ENCODE assay signal across 15 mouse cellular contexts in genomic region chr15:93588401-93588800, GRCm38 (mm10). TPM values are rescaled to one million over a fixed set of nuclear protein-coding genes. Genes with fewer than 3 reads are reported as not detected.
A peak's percentile ranks its signal among the peaks of the same experiment; 100 is the strongest.
DNase-seq lines count a peak whose midpoint lies in the region; ATAC-seq lines count a peak whose summit lies in the region.
"Had no signal": no experiment of that assay in that cellular context is flagged by ENCODE, and none has a peak within 500 bp of the region (broad histone marks: within the 10 kb centered on the region; RNA-seq: fewer than 3 reads in every experiment).

No protein-coding gene starts in this region.

- ATAC-seq in embryonic facial prominence, embryonic 13.5 days (ENCODE audit: insufficient number of reproducible peaks, insufficient read depth, low FRiP score, low TSS enrichment, low read depth) = no peak
- no peak for ATAC-seq in stomach, embryonic 14.5 days (ENCODE audit: insufficient number of reproducible peaks, insufficient read depth, low FRiP score, low read depth)
- ATAC-seq: activated CD4-positive, CD25-positive, alpha-beta regulatory T cell, adult 4 months; hindbrain, postnatal 0 days; midbrain, embryonic 16.5 days had no signal

- H3K9me3 ChIP-seq in embryonic facial prominence, embryonic 13.5 days = no peaks in the 10 kb centered on the region
- no peaks in the 10 kb centered on the region for H3K9me3 ChIP-seq in stomach, embryonic 14.5 days (ENCODE audit: control insufficient read depth, low read depth, low read length)

- peak overlapping the region; percentile 14; the same call in 1 of the 2 replicates for H3K4me2 ChIP-seq in embryonic facial prominence, embryonic 13.5 days
- H3K4me2 ChIP-seq in stomach, embryonic 14.5 days (replicated peaks; ENCODE audit: low read depth, low read length) = no peak overlapping the region

- H3K9ac ChIP-seq in embryonic facial prominence, embryonic 13.5 days = no peak overlapping the region
- H3K9ac ChIP-seq in stomach, embryonic 14.5 days (replicated peaks; ENCODE audit: low read depth, low read length) = no peak overlapping the region

- H3K36me3 ChIP-seq in embryonic facial prominence, embryonic 13.5 days = peaks cover 14% of the 10 kb centered on the region
- no peaks in the 10 kb centered on the region for H3K36me3 ChIP-seq in stomach, embryonic 14.5 days (ENCODE audit: control insufficient read depth, insufficient read depth, low read length)

- peaks cover 60% of the 10 kb centered on the region for H3K4me1 ChIP-seq in embryonic facial prominence, embryonic 13.5 days
- H3K4me1 ChIP-seq in stomach, embryonic 14.5 days (ENCODE audit: control insufficient read depth, insufficient read depth, low read length) = peaks cover 23% of the 10 kb centered on the region

- no peak overlapping the region for H3K4me3 ChIP-seq in embryonic facial prominence, embryonic 13.5 days
- H3K4me3 ChIP-seq in stomach, embryonic 14.5 days (ENCODE audit: low read depth, low read length) = no peak overlapping the region

- H3K27ac ChIP-seq in embryonic facial prominence, embryonic 13.5 days = peak overlapping the region; percentile 66
- peak overlapping the region; percentile 0; the same call in 1 of the 2 replicates for H3K27ac ChIP-seq in stomach, embryonic 14.5 days (ENCODE audit: low read length)
- H3K27ac ChIP-seq: hindbrain, postnatal 0 days had no signal

- no peaks in the 10 kb centered on the region for H3K27me3 ChIP-seq in embryonic facial prominence, embryonic 13.5 days
- H3K27me3 ChIP-seq in stomach, embryonic 14.5 days (ENCODE audit: control insufficient read depth, insufficient read depth, low read length) = no peaks in the 10 kb centered on the region

- peak; percentile 60 for DNase-seq in adrenal gland, postnatal 10 days
- no peak for DNase-seq in adrenal gland, adult 18-20 months (ENCODE audit: low spot score in 2 of 2)
- peak; percentile 22 for DNase-seq in heart, postnatal 4 days
- no peak for DNase-seq in heart, adult 9 months (ENCODE audit: low spot score in 2 of 2)
- DNase-seq in adipocyte (ENCODE audit: low spot score) = no peak
- no peak for DNase-seq in right cerebral cortex, adult 2 months (ENCODE audit: low spot score in 2 of 2)
- DNase-seq: cerebellum, adult 9-11 months; embryo, embryonic 11 days; left cerebral cortex, postnatal 4 days; right cerebral cortex, postnatal 14 days had no signal

- WGBS in embryonic facial prominence, embryonic 13.5 days = 53% methylated on average over 6 of the region's 6 CpGs
- 48% methylated on average over 6 of the region's 6 CpGs for WGBS in stomach, embryonic 14.5 days

RNA-seq across cellular contexts. Expression of gene Prickle1, which starts 7.3 kb away (rescaled TPM):
- total RNA-seq in adrenal gland, postnatal 10 days (2021) = 10 to 100 TPM; 21.0 to 23.8 TPM
- total RNA-seq in adrenal gland, adult 18-20 months (2021) = 10 to 100 TPM; 16.8 to 26.6 TPM
- total RNA-seq in heart, postnatal 4 days (2021) = 10 to 100 TPM; 31.0 to 36.4 TPM
- polyA plus RNA-seq in embryonic facial prominence, embryonic 13.5 days (2015; fragmentation: Nextera tagmentation; extraction: Ambion mirVana) = 46.5 and 58.2 TPM in 2 replicates
- polyA plus RNA-seq in stomach, embryonic 14.5 days (2014; fragmentation: Nextera tagmentation; extraction: Ambion mirVana) = 23.6 and 28.6 TPM in 2 replicates

Comparison
In these comparisons a context has a peak if more than half of its experiments do, and no peak if none do; other contexts are left out.
1. DNase-seq: peak in adrenal gland, postnatal 10 days (single experiment) and heart, postnatal 4 days (single experiment); none in adrenal gland, adult 18-20 months (0 of 2), heart, adult 9 months (0 of 2), adipocyte (single experiment) and right cerebral cortex, adult 2 months (0 of 2).